Mouse (Mus musculus) kidney, adult 2 months (tissue): ENCODE measurements around the gene Orc3.

Source experiments
- CTCF ChIP-seq: fragments of 200-500 bp; conservative IDR thresholded peaks from 2 replicates; pipeline ENCODE4 v1.5.1; 2011; ENCODE audit warnings: low read depth, mild to moderate bottlenecking, control low read depth, low read length, moderate library complexity, mixed read lengths; ENCODE audit not compliant: insufficient read depth, insufficient read length
- POLR2A ChIP-seq: fragments of 200-500 bp; IDR thresholded peaks from one replicate; pipeline ENCODE4 v1.6.1; 2011; ENCODE audit warnings: low read depth, low read length, control low read depth

DNA sequence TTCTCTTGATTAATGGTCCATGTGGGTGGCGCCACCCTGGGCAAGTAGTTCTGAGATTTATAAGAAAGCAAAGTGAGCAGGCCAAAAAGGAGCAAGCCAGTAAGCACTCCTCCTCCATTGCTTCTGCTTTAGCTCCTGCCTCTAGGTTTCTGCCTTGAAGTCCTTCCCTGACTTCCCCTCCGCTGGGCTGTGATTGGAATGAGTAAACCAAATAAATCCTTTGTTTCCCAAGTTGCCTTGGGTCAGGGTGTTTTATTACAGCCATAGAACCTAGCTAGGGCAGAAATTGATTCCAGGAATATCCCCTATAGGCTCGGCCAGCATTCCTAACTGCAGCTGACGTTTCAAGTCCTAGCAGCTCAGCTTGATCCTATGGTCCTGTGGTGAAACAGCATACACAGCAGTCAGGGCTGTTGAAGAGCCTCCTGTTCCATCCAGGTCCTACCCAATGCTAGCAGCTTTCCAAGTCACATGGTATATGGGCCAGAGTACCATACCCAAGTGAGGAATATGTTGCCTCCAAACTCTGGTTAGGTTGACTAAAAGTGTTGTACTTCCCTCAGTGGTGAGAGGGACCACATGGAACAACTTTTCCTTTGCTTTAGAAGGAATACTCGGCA lies 25.1 kb upstream of the Orc3 start:
- TF ChIP-seq POLR2A (no peak), CTCF (no peak)
